Mouse (Mus musculus) bone marrow macrophage, adult 2 months (primary cell): ENCODE results near the gene Errfi1. TPM values are rescaled to one million over a fixed set of nuclear protein-coding genes. Genes with fewer than 3 reads are reported as not detected.

Source experiments
- H3K27ac ChIP-seq: 2 replicates; pipeline ENCODE4 v1.5.1; 2012; ENCODE audit warnings: low read depth, low read length; ENCODE audit not compliant: insufficient read depth
- H3K4me1 ChIP-seq: 2 replicates; pipeline ENCODE4 v1.6.1; 2012; ENCODE audit warnings: low read length; ENCODE audit not compliant: control insufficient read depth, insufficient read depth
- H3K4me3 ChIP-seq: 2 replicates; pipeline ENCODE4 v1.5.1; 2012; ENCODE audit warnings: mild to moderate bottlenecking, low read length, moderate library complexity; ENCODE audit not compliant: insufficient read depth
- CTCF ChIP-seq: IDR thresholded peaks from 2 replicates; pipeline ENCODE4 v1.5.1; 2012; ENCODE audit warnings: low read depth, mild to moderate bottlenecking, low read length, moderate library complexity
- POLR2A ChIP-seq: IDR thresholded peaks from 2 replicates; pipeline ENCODE4 v1.6.1; 2012; ENCODE audit warnings: mild to moderate bottlenecking, low read depth, low read length, borderline replicate concordance
- polyA plus RNA-seq: library from polyadenylated mRNA; stranded (reverse); fragments of >200 nt; gene quantifications from 2 replicates; pipeline ENCODE4 v1.2.4, GENCODE M21; 2012; ENCODE audit not compliant: missing spikeins, insufficient read depth, insufficient read length

Errfi1 gene
- polyA plus RNA-seq, 1 experiment: 8.7 TPM

GRCm38 (mm10) chr4:150843181-150843580 is 10.5 kb upstream of the Errfi1 start:
- TF ChIP-seq POLR2A (no peak), CTCF (no peak)
- H3K4me1 ChIP-seq: peaks cover 5% of the 10 kb centered on the region
- H3K27ac ChIP-seq: no peak overlapping the region
- H3K4me3 ChIP-seq: no peak overlapping the region

DNA sequence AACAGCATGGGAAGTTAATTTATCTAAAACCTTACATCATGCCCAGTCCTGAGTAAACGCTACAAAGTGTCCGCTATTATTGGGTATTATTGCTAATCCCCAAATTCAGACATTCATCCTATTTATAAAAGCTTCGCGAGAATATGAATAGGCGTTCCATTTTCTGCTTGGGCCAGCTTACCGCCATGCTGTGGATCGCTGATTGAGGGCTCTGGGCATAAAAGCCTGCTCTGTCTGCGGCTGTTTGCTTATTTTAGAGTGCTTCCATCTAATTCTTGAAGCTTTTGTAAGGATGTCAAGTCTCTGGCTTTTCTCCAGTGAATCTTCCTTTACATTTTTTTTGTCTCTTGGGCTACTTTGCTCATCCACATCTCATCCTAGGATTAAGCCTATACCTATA is 7.4 kb upstream of the Errfi1 start:
- H3K27ac ChIP-seq: no peak overlapping the region
- H3K4me1 ChIP-seq: no peaks in the 10 kb centered on the region
- no peak overlapping the region for H3K4me3 ChIP-seq
- TF ChIP-seq CTCF (no peak), POLR2A (no peak)

DNA sequence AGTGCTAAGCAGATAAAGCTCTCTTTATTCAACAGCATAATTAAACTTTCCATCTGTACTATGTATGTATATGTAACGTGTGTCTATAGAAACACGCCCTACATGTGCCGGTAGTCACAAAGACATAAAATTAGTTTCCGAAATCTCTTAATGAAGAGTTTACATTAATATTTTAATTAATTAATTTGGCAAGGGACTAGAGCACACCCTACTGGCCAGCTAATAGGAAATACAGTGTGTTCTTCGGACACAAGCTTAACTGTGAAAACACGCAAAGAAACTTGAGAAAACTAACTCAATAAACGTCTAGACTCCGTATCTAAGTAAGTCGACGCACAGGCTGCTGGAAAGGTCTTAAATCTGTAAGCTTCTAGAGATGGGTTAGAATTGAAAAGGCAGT is 3.8 kb upstream of the Errfi1 start:
- TF ChIP-seq POLR2A (no peak), CTCF (no peak)
- Histone ChIP-seq H3K4me3 (no peak overlapping the region), H3K4me1 (no peaks in the 10 kb centered on the region), H3K27ac (no peak overlapping the region)

GRCm38 (mm10) chr4:150850893-150851292 is 2.8 kb upstream of the Errfi1 start:
- Histone ChIP-seq H3K27ac (no peak overlapping the region), H3K4me1 (no peaks in the 10 kb centered on the region), H3K4me3 (no peak overlapping the region)
- TF ChIP-seq POLR2A (no peak), CTCF (no peak)

DNA sequence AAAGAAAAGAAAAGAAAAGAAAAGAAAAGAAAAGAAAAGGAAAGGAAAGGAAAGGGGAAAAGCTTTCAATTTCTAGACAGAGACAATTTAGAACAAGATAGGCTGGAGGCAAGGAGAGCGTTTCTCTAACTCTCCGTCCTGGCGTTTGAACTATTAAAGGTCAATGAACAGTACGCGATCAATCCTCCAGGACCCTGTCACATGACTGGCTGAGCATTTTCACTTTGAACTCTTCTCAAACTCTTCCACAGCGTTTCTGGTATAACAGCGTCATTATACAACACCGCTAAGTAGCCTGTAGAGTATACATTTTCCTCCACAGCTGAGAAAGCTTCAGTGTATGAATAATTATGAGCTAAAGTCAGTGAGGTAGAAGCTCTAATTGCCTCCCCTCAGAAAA is 1.7 kb upstream of the Errfi1 start:
- Histone ChIP-seq H3K4me3 (no peak overlapping the region), H3K4me1 (no peaks in the 10 kb centered on the region), H3K27ac (no peak overlapping the region)
- TF ChIP-seq POLR2A (no peak), CTCF (no peak)

DNA sequence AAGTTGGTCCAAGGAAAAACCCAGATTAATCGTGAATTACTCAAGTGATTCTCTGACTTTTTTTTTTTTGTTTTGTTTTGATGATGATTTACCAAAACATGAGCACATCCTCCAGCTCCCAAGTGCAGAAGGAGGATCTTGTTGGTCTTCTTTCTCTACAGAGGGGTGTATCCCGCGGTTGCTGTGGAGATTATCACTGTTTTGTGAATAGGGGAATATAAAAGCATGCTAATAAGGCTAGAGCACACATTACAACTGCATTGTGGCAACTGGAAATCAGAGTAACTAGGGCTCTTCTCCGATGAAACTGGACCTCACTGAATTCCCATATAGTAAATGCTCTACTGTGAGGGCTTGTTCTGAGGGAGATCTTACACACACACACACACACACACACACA is 1.2 kb upstream of the Errfi1 start:
- Histone ChIP-seq H3K27ac (no peak overlapping the region), H3K4me1 (no peaks in the 10 kb centered on the region), H3K4me3 (no peak overlapping the region)
- TF ChIP-seq POLR2A (no peak), CTCF (no peak)

DNA sequence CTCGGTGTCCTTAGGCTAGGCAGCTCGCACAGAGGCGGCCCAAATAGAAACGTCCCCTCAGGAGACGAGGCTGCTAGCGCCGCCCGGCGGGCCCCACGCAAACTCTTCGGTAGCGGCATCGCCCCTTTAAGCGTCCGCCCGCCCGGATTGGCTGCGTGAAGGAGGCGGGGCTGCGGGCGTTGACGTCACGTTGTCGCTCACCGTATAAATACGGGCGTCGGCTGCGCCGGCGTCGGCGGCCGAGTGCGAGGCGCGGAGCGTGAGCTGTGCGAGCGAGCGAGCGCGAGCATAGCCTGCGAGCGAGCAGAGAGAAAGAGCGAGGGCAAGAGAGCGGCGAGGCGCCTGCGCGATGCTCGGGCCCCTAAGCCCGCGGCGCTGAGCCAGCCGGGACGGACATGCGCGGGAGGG is 1.1 kb downstream of the Errfi1 start:
- peak overlapping the region; percentile 56 for H3K27ac ChIP-seq
- TF ChIP-seq CTCF (peak; percentile 37; the same call in 1 of the 2 replicates), POLR2A (peak; percentile 98)
- H3K4me3 ChIP-seq: peak overlapping the region; percentile 76
- H3K4me1 ChIP-seq: peaks cover 8% of the 10 kb centered on the region

DNA sequence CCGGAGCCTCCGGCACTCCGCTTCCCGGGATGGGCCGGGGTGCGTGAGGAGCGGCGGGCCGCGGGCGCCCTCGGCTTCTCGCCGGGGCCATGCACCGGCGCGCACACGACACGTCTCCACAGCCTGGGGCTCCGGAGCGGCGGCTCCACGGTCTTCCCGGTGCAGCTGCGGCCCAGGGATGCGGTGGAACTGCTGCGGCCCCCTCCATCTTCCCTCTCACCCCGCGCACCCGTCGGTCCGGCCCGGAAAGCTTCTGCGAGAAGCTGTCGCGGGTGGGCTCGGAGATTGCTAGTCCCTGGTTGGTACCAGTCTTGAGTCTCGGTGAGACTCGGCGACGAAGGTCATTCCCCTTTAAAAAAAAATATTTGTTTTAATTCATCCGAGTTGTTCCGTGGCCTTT is 1.6 kb downstream of the Errfi1 start:
- peaks cover 10% of the 10 kb centered on the region for H3K4me1 ChIP-seq
- H3K4me3 ChIP-seq: peak overlapping the region; percentile 76
- 0 out of 2 replicates have a peak overlapping the region, but pooled peaks have one; percentile 56 for H3K27ac ChIP-seq
- no peak for TF ChIP-seq POLR2A
- TF ChIP-seq CTCF: no peak

DNA sequence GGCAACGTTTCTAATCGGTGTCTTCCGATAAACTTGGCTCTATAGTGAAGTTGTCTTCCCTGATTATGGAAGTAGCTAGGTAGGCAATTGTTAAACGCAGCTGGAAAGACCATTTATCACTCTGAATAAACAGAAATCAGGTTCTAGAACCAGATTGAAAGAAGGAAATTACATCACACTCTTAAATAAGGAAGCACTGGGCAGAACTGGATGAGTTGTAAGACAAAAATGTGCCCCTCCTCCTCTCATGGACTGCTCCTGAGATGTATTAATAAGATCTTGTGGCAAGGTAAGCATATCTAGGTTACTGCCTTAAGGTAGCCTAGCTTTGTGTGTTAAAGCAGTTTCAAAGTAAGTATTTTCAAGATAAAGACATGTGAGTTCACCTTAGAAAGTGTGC is 6.8 kb downstream of the Errfi1 start:
- TF ChIP-seq CTCF (no peak), POLR2A (no peak)
- H3K4me3 ChIP-seq: peak overlapping the region; percentile 45; the same call in 1 of the 2 replicates
- H3K4me1 ChIP-seq: peaks cover 32% of the 10 kb centered on the region
- H3K27ac ChIP-seq: peak overlapping the region; percentile 79

- no peak for TF ChIP-seq POLR2A
- TF ChIP-seq CTCF: no peak
- Histone ChIP-seq H3K4me3 (no peak overlapping the region), H3K4me1 (peaks cover 32% of the 10 kb centered on the region), H3K27ac (no peak overlapping the region)
Measured at GRCm38 (mm10) chr4:150861161-150861560, 7.4 kb downstream of the Errfi1 start.

GRCm38 (mm10) chr4:150862626-150863375 is 9.1 kb downstream of the Errfi1 start:
- Histone ChIP-seq H3K4me1 (peaks cover 32% of the 10 kb centered on the region), H3K27ac (no peak overlapping the region), H3K4me3 (no peak overlapping the region)
- TF ChIP-seq POLR2A: no peak
- no peak for TF ChIP-seq CTCF
